Mouse (Mus musculus) G1E (cell line): ENCODE data around the gene Rassf10.

ENCODE experiments used
- CTCF ChIP-seq: IDR thresholded peaks from 2 replicates; pipeline ENCODE4 v1.5.1; 2012; ENCODE audit warnings: low read depth, low read length, inconsistent platforms, mixed read lengths
- TAL1 ChIP-seq: conservative IDR thresholded peaks from 2 replicates; pipeline ENCODE4 v1.6.1; 2012; ENCODE audit warnings: low read depth, low read length, inconsistent platforms, mixed read lengths

GRCm38 (mm10) chr7:112937089-112937488 is 16.7 kb upstream of the Rassf10 start:
- TF ChIP-seq CTCF (no peak), TAL1 (no peak)
